Mouse (Mus musculus) liver, embryonic 14.5 days (tissue): Measurements from ENCODE around the gene Asb18.

Experiments used
- CTCF ChIP-seq: IDR thresholded peaks from 2 replicates; pipeline ENCODE4 v1.5.1; 2016; ENCODE audit warnings: antibody characterized with exemption, low read depth, control low read depth
- EP300 ChIP-seq: IDR thresholded peaks from 2 replicates; pipeline ENCODE4 v1.6.1; 2016; ENCODE audit warnings: antibody characterized with exemption, low read depth

GRCm38 (mm10) chr1:89941701-89942381 lies 72.6 kb downstream of the Asb18 start:
- no peak for TF ChIP-seq CTCF
- TF ChIP-seq EP300: no peak
